Mouse (Mus musculus) thymus, adult 2 months (tissue): ENCODE data around the gene Stxbp1.

Experiments used
- CTCF ChIP-seq: fragments of 200-500 bp; IDR thresholded peaks from 2 replicates; pipeline ENCODE4 v1.5.1; 2012; ENCODE audit warnings: mild to moderate bottlenecking, control low read depth, low read length, moderate library complexity, borderline replicate concordance; ENCODE audit not compliant: control insufficient read depth, poor library complexity, insufficient read depth; ENCODE audit errors: extremely low read depth
- POLR2A ChIP-seq: fragments of 200-500 bp; IDR thresholded peaks from 2 replicates; pipeline ENCODE4 v1.6.1; 2012; ENCODE audit warnings: mild to moderate bottlenecking, low read length, control low read depth, moderate library complexity; ENCODE audit not compliant: control insufficient read depth, poor library complexity, insufficient read depth; ENCODE audit errors: extremely low read depth

DNA sequence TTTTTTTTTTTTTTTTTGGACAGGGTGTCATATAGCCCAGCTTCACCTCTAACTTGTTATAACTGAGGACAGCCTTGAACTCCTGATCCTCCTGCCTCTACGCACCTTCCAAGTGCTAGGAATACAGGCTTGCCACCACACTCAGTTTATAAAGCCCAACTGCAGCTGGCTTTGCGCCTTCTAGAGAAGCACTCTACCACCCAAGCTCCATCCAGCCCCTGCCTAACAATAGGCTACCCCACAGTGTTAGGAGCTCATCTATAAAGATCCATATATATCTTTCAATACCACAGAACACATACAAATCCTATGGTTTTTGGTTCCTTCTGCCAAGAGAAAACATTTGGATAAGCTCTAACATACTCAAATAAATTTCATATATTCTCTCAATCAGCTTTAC lies 30.5 kb downstream of the Stxbp1 start:
- TF ChIP-seq CTCF (no peak), POLR2A (no peak)
